Mouse (Mus musculus): ENCODE results near the gene P2rx5. TPM values are rescaled to one million over a fixed set of nuclear protein-coding genes. Genes with fewer than 3 reads are reported as not detected.

Gene P2rx5
- 7.4 and 8.7 TPM in 2 replicates for polyA plus RNA-seq (2012; rRNA removed)

- TF ChIP-seq CTCF (conservative IDR thresholded peaks at IDR 0.05; ENCODE audit: insufficient read depth, insufficient read length, low read depth, low read length) (no peak), POLR2A (IDR thresholded peaks at IDR 0.05; ENCODE audit: low read depth, low read length) (no peak)
- H3K4me1 ChIP-seq (ENCODE audit: control insufficient read depth, insufficient read depth, low read length) = peaks cover 6% of the 10 kb centered on the region; the same call in 1 of the 2 replicates
- H3K27me3 ChIP-seq (replicated peaks; ENCODE audit: control insufficient read depth, insufficient read depth, low read length) = no peaks in the 10 kb centered on the region
- no peaks in the 10 kb centered on the region for H3K36me3 ChIP-seq (ENCODE audit: control insufficient read depth, insufficient read depth, low read length)
- peak within 1 kb of the TSS; percentile 67 for H3K27ac ChIP-seq (ENCODE audit: insufficient read depth, low read depth, low read length)
- H3K4me3 ChIP-seq (ENCODE audit: insufficient read depth, low read depth, low read length) = peak within 1 kb of the TSS; percentile 42
- DNase-seq = peak; percentile 78
- WGBS = 5% methylated on average over 49 of the region's 49 CpGs
Observed at GRCm38 (mm10) chr11:73159957-73160810, at the start of gene P2rx5. Gene P2rx5, plus strand, starts transcription at chr11:73160421.

- no peak for DNase-seq
- H3K4me1 ChIP-seq (ENCODE audit: control insufficient read depth, insufficient read depth, low read length) = no peaks in the 10 kb centered on the region
- H3K36me3 ChIP-seq (ENCODE audit: control insufficient read depth, insufficient read depth, low read length) = no peaks in the 10 kb centered on the region
- no peak overlapping the region for H3K27ac ChIP-seq (ENCODE audit: insufficient read depth, low read depth, low read length)
- 82% methylated on average over 6 of the region's 6 CpGs for WGBS
- TF ChIP-seq POLR2A (IDR thresholded peaks at IDR 0.05; ENCODE audit: low read depth, low read length) (no peak), CTCF (conservative IDR thresholded peaks at IDR 0.05; ENCODE audit: insufficient read depth, insufficient read length, low read depth, low read length) (no peak)
- no peak overlapping the region for H3K4me3 ChIP-seq (ENCODE audit: insufficient read depth, low read depth, low read length)
- H3K27me3 ChIP-seq (replicated peaks; ENCODE audit: control insufficient read depth, insufficient read depth, low read length) = no peaks in the 10 kb centered on the region
Observed at GRCm38 (mm10) chr11:73111414-73111813, 48.8 kb upstream of the P2rx5 start.

- no peaks in the 10 kb centered on the region for H3K27me3 ChIP-seq (replicated peaks; ENCODE audit: control insufficient read depth, insufficient read depth, low read length)
- 89% methylated on average over 6 of the region's 6 CpGs for WGBS
- H3K36me3 ChIP-seq (ENCODE audit: control insufficient read depth, insufficient read depth, low read length) = no peaks in the 10 kb centered on the region
- TF ChIP-seq POLR2A (IDR thresholded peaks at IDR 0.05; ENCODE audit: low read depth, low read length) (no peak), CTCF (conservative IDR thresholded peaks at IDR 0.05; ENCODE audit: insufficient read depth, insufficient read length, low read depth, low read length) (no peak)
- H3K27ac ChIP-seq (ENCODE audit: insufficient read depth, low read depth, low read length) = no peak overlapping the region
- no peak for DNase-seq
- no peaks in the 10 kb centered on the region; the same call in 1 of the 2 replicates for H3K4me1 ChIP-seq (ENCODE audit: control insufficient read depth, insufficient read depth, low read length)
- no peak overlapping the region for H3K4me3 ChIP-seq (ENCODE audit: insufficient read depth, low read depth, low read length)
Observed at GRCm38 (mm10) chr11:73126495-73126894, 33.7 kb upstream of the P2rx5 start.

- WGBS = 47% methylated on average over 7 of the region's 7 CpGs
- Histone ChIP-seq H3K36me3 (ENCODE audit: control insufficient read depth, insufficient read depth, low read length) (no peaks in the 10 kb centered on the region), H3K27ac (ENCODE audit: insufficient read depth, low read depth, low read length) (no peak overlapping the region), H3K4me3 (ENCODE audit: insufficient read depth, low read depth, low read length) (no peak overlapping the region), H3K4me1 (ENCODE audit: control insufficient read depth, insufficient read depth, low read length) (no peaks in the 10 kb centered on the region; the same call in 1 of the 2 replicates), H3K27me3 (replicated peaks; ENCODE audit: control insufficient read depth, insufficient read depth, low read length) (no peaks in the 10 kb centered on the region)
- DNase-seq = peak; percentile 66
- TF ChIP-seq POLR2A (IDR thresholded peaks at IDR 0.05; ENCODE audit: low read depth, low read length) = no peak
- TF ChIP-seq CTCF (conservative IDR thresholded peaks at IDR 0.05; ENCODE audit: insufficient read depth, insufficient read length, low read depth, low read length) = peak; percentile 74
Observed at GRCm38 (mm10) chr11:73131020-73131419, 29.2 kb upstream of the P2rx5 start.

- Histone ChIP-seq H3K4me3 (ENCODE audit: insufficient read depth, low read depth, low read length) (no peak overlapping the region), H3K27ac (ENCODE audit: insufficient read depth, low read depth, low read length) (no peak overlapping the region), H3K4me1 (ENCODE audit: control insufficient read depth, insufficient read depth, low read length) (peaks cover 3% of the 10 kb centered on the region; the same call in 1 of the 2 replicates), H3K36me3 (ENCODE audit: control insufficient read depth, insufficient read depth, low read length) (no peaks in the 10 kb centered on the region), H3K27me3 (replicated peaks; ENCODE audit: control insufficient read depth, insufficient read depth, low read length) (no peaks in the 10 kb centered on the region)
- WGBS = 91% methylated on average over 6 of the region's 6 CpGs
- TF ChIP-seq CTCF (conservative IDR thresholded peaks at IDR 0.05; ENCODE audit: insufficient read depth, insufficient read length, low read depth, low read length) (no peak), POLR2A (IDR thresholded peaks at IDR 0.05; ENCODE audit: low read depth, low read length) (no peak)
- no peak for DNase-seq
Observed at GRCm38 (mm10) chr11:73132999-73133398, 27.2 kb upstream of the P2rx5 start.

GRCm38 (mm10) chr11:73134222-73134621 lies 26.0 kb upstream of the P2rx5 start:
- Histone ChIP-seq H3K36me3 (ENCODE audit: control insufficient read depth, insufficient read depth, low read length) (no peaks in the 10 kb centered on the region), H3K4me1 (ENCODE audit: control insufficient read depth, insufficient read depth, low read length) (peaks cover 3% of the 10 kb centered on the region; the same call in 1 of the 2 replicates), H3K27ac (ENCODE audit: insufficient read depth, low read depth, low read length) (no peak overlapping the region), H3K4me3 (ENCODE audit: insufficient read depth, low read depth, low read length) (no peak overlapping the region), H3K27me3 (replicated peaks; ENCODE audit: control insufficient read depth, insufficient read depth, low read length) (no peaks in the 10 kb centered on the region)
- TF ChIP-seq CTCF (conservative IDR thresholded peaks at IDR 0.05; ENCODE audit: insufficient read depth, insufficient read length, low read depth, low read length) = no peak
- TF ChIP-seq POLR2A (IDR thresholded peaks at IDR 0.05; ENCODE audit: low read depth, low read length) = no peak
- WGBS = 73% methylated on average over 5 of the region's 5 CpGs
- no peak for DNase-seq

- WGBS = 55% methylated on average over 6 of the region's 6 CpGs
- H3K27ac ChIP-seq (ENCODE audit: insufficient read depth, low read depth, low read length) = no peak overlapping the region
Observed at GRCm38 (mm10) chr11:73136587-73136986, 23.6 kb upstream of the P2rx5 start.

More at GRCm38 (mm10) chr11:73136587-73136986, 23.6 kb upstream of the P2rx5 start:
- no peak for DNase-seq
- H3K4me3 ChIP-seq (ENCODE audit: insufficient read depth, low read depth, low read length) = peak overlapping the region; percentile 64
- H3K4me1 ChIP-seq (ENCODE audit: control insufficient read depth, insufficient read depth, low read length) = 0 out of 2 replicates have a peak, but pooled peaks cover 3% of the 10 kb centered on the region
- TF ChIP-seq CTCF (conservative IDR thresholded peaks at IDR 0.05; ENCODE audit: insufficient read depth, insufficient read length, low read depth, low read length) = no peak
- H3K36me3 ChIP-seq (ENCODE audit: control insufficient read depth, insufficient read depth, low read length) = no peaks in the 10 kb centered on the region
- H3K27me3 ChIP-seq (replicated peaks; ENCODE audit: control insufficient read depth, insufficient read depth, low read length) = no peaks in the 10 kb centered on the region

All from kidney, adult 2 months (tissue).